Mouse (Mus musculus): ENCODE measurements around the gene Hist3h2ba.
"Not testable (repeated sequence)": the region's sequence is repeated elsewhere in the genome, so short reads cannot be mapped to it uniquely, and the experiment has no call there.

Hist3h2ba gene

GRCm38 (mm10) chr11:58939088-58939439 lies 9.7 kb upstream of the Hist3h2ba start:
- DNase-seq = no peak

GRCm38 (mm10) chr11:58944136-58944535 lies 4.6 kb upstream of the Hist3h2ba start:
- DNase-seq = no peak

GRCm38 (mm10) chr11:58947306-58947705 lies 1.4 kb upstream of the Hist3h2ba start:
- DNase-seq = peak in 1 of 2 experiments; percentile 32

- DNase-seq = peak; percentile 76 to 83
Measured at GRCm38 (mm10) chr11:58947798-58948528, 757 bp upstream of the Hist3h2ba start.

GRCm38 (mm10) chr11:58949480-58950431 lies 1.0 kb downstream of the Hist3h2ba start:
- peak; percentile 76 to 84 for DNase-seq

- no peak for DNase-seq
Measured at GRCm38 (mm10) chr11:58951210-58951609, 2.5 kb downstream of the Hist3h2ba start.

GRCm38 (mm10) chr11:58953351-58954169 lies 4.8 kb downstream of the Hist3h2ba start:
- DNase-seq = peak in 1 of 2 experiments; percentile 36

GRCm38 (mm10) chr11:58954170-58954419 lies 5.4 kb downstream of the Hist3h2ba start:
- not testable (repeated sequence) for DNase-seq

GRCm38 (mm10) chr11:58954420-58955142 lies 5.9 kb downstream of the Hist3h2ba start, which contains the start of the genes Hist3h2a and Trim17:
Hist3h2a (plus strand) TSS chr11:58954685.
Trim17 (plus strand) TSS chr11:58954685.
- peak; percentile 88 to 89 for DNase-seq

GRCm38 (mm10) chr11:58955143-58955867 lies 6.6 kb downstream of the Hist3h2ba start:
- DNase-seq = peak in 1 of 2 experiments; percentile 46

- DNase-seq = no peak
Measured at GRCm38 (mm10) chr11:58955868-58956257, 7.1 kb downstream of the Hist3h2ba start.

- peak; percentile 41 to 47 for DNase-seq
Measured at GRCm38 (mm10) chr11:58957226-58957914, 8.7 kb downstream of the Hist3h2ba start.

GRCm38 (mm10) chr11:58958536-58958935 lies 9.8 kb downstream of the Hist3h2ba start:
- no peak for DNase-seq

GRCm38 (mm10) chr11:58959186-58959825 lies 10.6 kb downstream of the Hist3h2ba start:
- no peak for DNase-seq

GRCm38 (mm10) chr11:58959921-58960465 lies 11.3 kb downstream of the Hist3h2ba start:
- peak; percentile 90 to 93 for DNase-seq

GRCm38 (mm10) chr11:58961364-58962177 lies 12.9 kb downstream of the Hist3h2ba start:
- DNase-seq = peak in 1 of 2 experiments; percentile 33

GRCm38 (mm10) chr11:58963543-58963942 lies 14.8 kb downstream of the Hist3h2ba start:
- peak; percentile 44 for DNase-seq

- DNase-seq = no peak
Measured at GRCm38 (mm10) chr11:58964216-58964615, 15.5 kb downstream of the Hist3h2ba start.
